Mouse (Mus musculus): ENCODE measurements around the gene Kcmf1. TPM values are rescaled to one million over a fixed set of nuclear protein-coding genes. Genes with fewer than 3 reads are reported as not detected.
A peak's percentile ranks its signal among the peaks of the same experiment; 100 is the strongest.

Kcmf1 gene
- polyA plus RNA-seq, 1 experiment, result 254 TPM

DNA sequence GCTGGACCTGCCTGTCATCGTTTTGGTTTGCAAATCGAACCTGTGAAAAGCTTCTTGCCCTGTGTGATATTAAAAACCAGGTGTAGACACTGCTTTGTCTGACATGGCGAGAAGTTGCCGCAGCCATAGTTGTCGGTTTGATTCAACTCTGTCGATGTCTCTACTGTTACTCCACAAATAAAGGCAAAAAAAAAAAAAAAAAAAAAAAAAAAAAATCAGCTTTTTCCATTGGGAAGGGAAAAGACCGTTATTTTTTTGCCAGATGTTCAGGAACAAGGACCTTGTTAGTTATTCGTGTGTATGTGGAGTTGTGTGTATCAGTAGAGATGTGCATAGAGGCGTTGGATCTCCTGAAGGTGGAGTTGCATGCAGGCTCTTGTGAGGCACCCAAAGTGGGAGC lies 74.0 kb downstream of the Kcmf1 start:
- no peaks in the 10 kb centered on the region; the same call in 1 of the 2 replicates for H3K27me3 ChIP-seq (ENCODE audit: control insufficient read depth, insufficient read depth, low read length)
- H3K27ac ChIP-seq (ENCODE audit: insufficient read depth, low read depth, low read length), result no peak overlapping the region
- no peaks in the 10 kb centered on the region for H3K36me3 ChIP-seq (ENCODE audit: control insufficient read depth, insufficient read depth, low read length)
- TF ChIP-seq POLR2A (IDR thresholded peaks at IDR 0.05; ENCODE audit: low read depth, low read length) (no peak), CTCF (IDR thresholded peaks at IDR 0.05; ENCODE audit: extremely low read depth, insufficient read length, insufficient replicate concordance, low read depth, low read length) (no peak)
- WGBS, result 70% methylated on average over 9 of the region's 9 CpGs
- no peak overlapping the region for H3K4me3 ChIP-seq (ENCODE audit: low read depth, low read length)
- peaks cover 3% of the 10 kb centered on the region for H3K4me1 ChIP-seq (ENCODE audit: control insufficient read depth, insufficient read depth, insufficient read length, low read length)

DNA sequence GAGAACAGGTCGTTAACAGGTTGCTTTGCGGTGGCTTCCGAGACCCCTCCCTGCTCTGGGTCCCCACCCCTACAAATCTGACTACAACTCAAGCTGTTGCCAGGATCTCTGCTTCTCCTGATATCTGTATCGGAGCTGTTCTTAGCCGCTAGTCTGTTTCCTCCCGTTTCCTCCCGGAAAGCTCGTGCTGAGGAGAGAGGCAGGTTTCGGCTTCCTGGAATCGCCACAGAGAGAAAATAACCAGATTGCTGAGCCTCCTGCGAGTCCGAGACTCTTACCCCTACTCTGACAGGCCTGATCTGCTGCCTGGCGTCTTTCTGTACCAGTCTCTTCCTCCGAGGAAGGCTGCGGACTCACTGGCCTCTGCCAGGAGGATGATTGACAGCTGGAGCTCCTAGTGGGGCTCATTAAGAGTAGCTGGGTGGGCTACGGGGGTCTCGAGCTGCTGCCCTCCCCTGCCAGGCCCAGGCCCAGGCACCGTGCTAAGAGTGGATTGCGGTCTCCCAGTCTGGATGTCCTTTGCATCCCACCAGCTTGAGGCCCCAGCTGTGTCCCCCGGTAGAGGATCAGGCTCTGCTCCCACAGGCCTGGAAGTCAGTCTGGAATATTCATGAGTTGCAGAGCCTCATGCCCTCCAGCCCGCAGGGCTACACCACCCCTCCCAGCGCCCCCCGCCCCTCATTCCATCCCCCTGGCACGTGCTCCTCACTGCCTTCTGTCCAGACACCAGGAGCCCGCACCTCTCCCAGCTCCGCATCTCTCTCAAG lies 74.6 kb downstream of the Kcmf1 start:
- H3K27ac ChIP-seq (ENCODE audit: insufficient read depth, low read depth, low read length), result no peak overlapping the region
- H3K4me3 ChIP-seq (ENCODE audit: low read depth, low read length), result peak overlapping the region; percentile 29
- TF ChIP-seq CTCF (IDR thresholded peaks at IDR 0.05; ENCODE audit: extremely low read depth, insufficient read length, insufficient replicate concordance, low read depth, low read length), result no peak
- no peaks in the 10 kb centered on the region; the same call in 1 of the 2 replicates for H3K27me3 ChIP-seq (ENCODE audit: control insufficient read depth, insufficient read depth, low read length)
- no peaks in the 10 kb centered on the region for H3K36me3 ChIP-seq (ENCODE audit: control insufficient read depth, insufficient read depth, low read length)
- peaks cover 3% of the 10 kb centered on the region for H3K4me1 ChIP-seq (ENCODE audit: control insufficient read depth, insufficient read depth, insufficient read length, low read length)
- WGBS, result 25% methylated on average over 26 of the region's 26 CpGs

DNA sequence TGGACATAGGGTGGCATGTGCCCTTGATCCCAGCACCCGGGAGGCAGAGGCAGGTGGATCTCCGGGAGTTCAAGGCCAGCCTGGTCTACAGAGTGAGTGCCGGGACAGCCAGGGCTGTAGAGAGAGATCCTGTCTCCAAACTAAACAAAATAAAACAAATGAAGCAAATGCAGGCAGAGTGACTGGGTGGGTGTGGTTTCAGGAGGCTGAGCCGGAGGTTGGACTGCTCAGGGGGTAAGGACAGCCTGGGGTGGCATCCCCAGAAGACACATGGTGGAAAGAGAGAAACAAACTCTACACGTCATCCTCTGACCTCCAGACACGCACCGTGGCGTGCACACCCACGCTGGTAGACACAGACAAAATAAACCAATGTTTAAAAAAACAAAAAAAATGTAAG lies 86.3 kb downstream of the Kcmf1 start:
- 66% methylated on average over 9 of the region's 9 CpGs for WGBS
- Histone ChIP-seq H3K4me3 (ENCODE audit: low read depth, low read length) (no peak overlapping the region), H3K27ac (ENCODE audit: insufficient read depth, low read depth, low read length) (no peak overlapping the region), H3K27me3 (ENCODE audit: control insufficient read depth, insufficient read depth, low read length) (no peaks in the 10 kb centered on the region), H3K36me3 (ENCODE audit: control insufficient read depth, insufficient read depth, low read length) (no peaks in the 10 kb centered on the region), H3K4me1 (ENCODE audit: control insufficient read depth, insufficient read depth, insufficient read length, low read length) (no peaks in the 10 kb centered on the region)
- TF ChIP-seq CTCF (IDR thresholded peaks at IDR 0.05; ENCODE audit: extremely low read depth, insufficient read length, insufficient replicate concordance, low read depth, low read length), result no peak
- TF ChIP-seq POLR2A (IDR thresholded peaks at IDR 0.05; ENCODE audit: low read depth, low read length), result no peak

DNA sequence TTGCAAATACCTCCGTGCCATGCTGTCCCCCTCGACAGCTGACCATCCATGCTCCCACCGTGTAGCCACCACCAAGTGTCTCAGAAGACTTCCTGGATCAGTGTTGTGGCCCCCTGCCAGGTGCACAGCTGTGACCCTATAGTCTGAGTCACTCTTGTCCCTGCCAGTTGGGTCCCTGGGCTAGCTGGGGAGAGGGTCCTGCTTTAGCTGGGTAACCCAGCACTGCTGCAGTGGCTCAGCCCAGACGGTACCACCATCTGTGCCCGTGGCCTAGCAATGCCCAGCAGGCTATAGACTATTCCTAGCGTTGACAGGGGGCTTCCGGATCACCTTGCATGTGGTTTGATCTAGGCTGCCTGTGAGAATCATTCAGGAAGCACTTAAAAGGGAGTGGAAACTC lies 89.5 kb downstream of the Kcmf1 start:
- H3K27ac ChIP-seq (ENCODE audit: insufficient read depth, low read depth, low read length), result no peak overlapping the region
- no peaks in the 10 kb centered on the region for H3K4me1 ChIP-seq (ENCODE audit: control insufficient read depth, insufficient read depth, insufficient read length, low read length)
- 69% methylated on average over 7 of the region's 7 CpGs for WGBS
- no peaks in the 10 kb centered on the region for H3K27me3 ChIP-seq (ENCODE audit: control insufficient read depth, insufficient read depth, low read length)
- no peaks in the 10 kb centered on the region for H3K36me3 ChIP-seq (ENCODE audit: control insufficient read depth, insufficient read depth, low read length)
- TF ChIP-seq POLR2A (IDR thresholded peaks at IDR 0.05; ENCODE audit: low read depth, low read length) (no peak), CTCF (IDR thresholded peaks at IDR 0.05; ENCODE audit: extremely low read depth, insufficient read length, insufficient replicate concordance, low read depth, low read length) (no peak)
- no peak overlapping the region for H3K4me3 ChIP-seq (ENCODE audit: low read depth, low read length)

DNA sequence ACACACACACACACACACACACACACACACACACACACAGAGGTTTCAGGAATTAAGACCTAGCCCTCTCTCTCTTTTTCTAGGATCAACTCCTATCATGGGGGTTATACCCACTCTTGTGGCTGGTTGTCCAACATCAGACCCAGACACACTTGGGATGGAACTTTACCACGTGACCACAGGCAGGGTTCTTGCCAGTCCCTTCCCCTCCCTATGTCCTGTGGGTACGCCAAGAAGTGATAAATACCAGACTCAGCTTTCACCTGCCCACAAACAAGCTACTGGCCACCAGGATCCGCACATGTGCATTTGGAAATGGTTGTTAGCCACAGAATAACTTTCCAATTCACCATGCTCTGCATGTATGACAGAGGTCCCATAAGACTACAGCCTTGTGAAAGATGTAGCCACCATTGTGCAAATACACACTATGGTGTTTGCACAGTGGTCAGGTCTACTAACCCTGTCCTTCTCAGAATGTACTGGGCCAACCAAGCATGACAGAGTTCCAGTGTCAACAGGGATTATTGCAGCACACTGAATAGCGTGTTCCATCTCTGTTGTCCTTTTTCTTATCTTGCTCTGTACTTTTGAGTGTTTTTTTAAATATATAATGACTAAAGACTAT lies 90.1 kb downstream of the Kcmf1 start:
- H3K27me3 ChIP-seq (ENCODE audit: control insufficient read depth, insufficient read depth, low read length), result no peaks in the 10 kb centered on the region
- H3K4me1 ChIP-seq (ENCODE audit: control insufficient read depth, insufficient read depth, insufficient read length, low read length), result no peaks in the 10 kb centered on the region
- TF ChIP-seq POLR2A (IDR thresholded peaks at IDR 0.05; ENCODE audit: low read depth, low read length) (no peak), CTCF (IDR thresholded peaks at IDR 0.05; ENCODE audit: extremely low read depth, insufficient read length, insufficient replicate concordance, low read depth, low read length) (no peak)
- 66% methylated on average over 4 of the region's 4 CpGs for WGBS
- no peak overlapping the region for H3K4me3 ChIP-seq (ENCODE audit: low read depth, low read length)
- no peaks in the 10 kb centered on the region for H3K36me3 ChIP-seq (ENCODE audit: control insufficient read depth, insufficient read depth, low read length)
- no peak overlapping the region for H3K27ac ChIP-seq (ENCODE audit: insufficient read depth, low read depth, low read length)

DNA sequence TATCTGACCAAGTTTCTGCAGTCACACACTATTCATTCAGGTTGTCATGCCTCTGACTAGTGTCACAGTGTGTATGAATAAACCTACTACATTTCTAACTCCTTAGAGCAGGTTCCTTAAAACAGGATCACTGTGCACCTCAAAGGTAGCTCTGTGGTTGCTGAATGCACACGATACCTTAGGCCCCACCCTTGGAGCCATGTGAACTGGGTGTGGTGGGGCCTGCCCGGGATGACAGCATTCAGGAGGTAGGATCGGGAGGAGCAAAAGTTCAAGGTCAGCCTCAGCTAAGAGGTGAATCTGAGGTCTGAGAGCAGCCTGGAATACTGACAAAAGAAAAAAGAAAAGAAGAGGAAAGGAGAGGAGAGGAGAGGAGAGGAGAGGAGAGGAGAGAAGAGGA lies 91.4 kb downstream of the Kcmf1 start:
- H3K4me1 ChIP-seq (ENCODE audit: control insufficient read depth, insufficient read depth, insufficient read length, low read length), result no peaks in the 10 kb centered on the region
- H3K27me3 ChIP-seq (ENCODE audit: control insufficient read depth, insufficient read depth, low read length), result no peaks in the 10 kb centered on the region
- no peak for TF ChIP-seq CTCF (IDR thresholded peaks at IDR 0.05; ENCODE audit: extremely low read depth, insufficient read length, insufficient replicate concordance, low read depth, low read length)
- no peak for TF ChIP-seq POLR2A (IDR thresholded peaks at IDR 0.05; ENCODE audit: low read depth, low read length)
- no peak overlapping the region for H3K27ac ChIP-seq (ENCODE audit: insufficient read depth, low read depth, low read length)
- WGBS, result 17% methylated on average over 3 of the region's 3 CpGs
- H3K4me3 ChIP-seq (ENCODE audit: low read depth, low read length), result no peak overlapping the region
- H3K36me3 ChIP-seq (ENCODE audit: control insufficient read depth, insufficient read depth, low read length), result no peaks in the 10 kb centered on the region

DNA sequence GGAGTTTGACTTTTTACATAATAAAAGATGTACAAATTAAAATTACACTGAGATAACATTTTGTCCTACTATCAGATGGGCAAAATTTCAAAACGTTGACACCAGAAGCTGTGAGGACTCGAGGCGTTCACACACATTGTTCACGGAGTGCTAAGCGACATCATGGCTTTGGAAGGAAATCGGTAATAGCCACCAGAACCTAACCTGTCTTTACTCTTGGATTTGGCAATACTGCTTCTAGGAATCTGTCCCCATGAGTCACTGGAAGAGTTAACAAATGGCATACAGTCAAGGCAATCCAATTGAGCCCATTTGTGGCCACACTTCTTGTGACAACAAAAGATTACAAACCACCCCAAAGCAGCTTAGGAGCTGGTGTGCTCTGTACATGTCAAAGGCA lies 96.1 kb downstream of the Kcmf1 start:
- no peaks in the 10 kb centered on the region for H3K27me3 ChIP-seq (ENCODE audit: control insufficient read depth, insufficient read depth, low read length)
- no peaks in the 10 kb centered on the region for H3K4me1 ChIP-seq (ENCODE audit: control insufficient read depth, insufficient read depth, insufficient read length, low read length)
- 59% methylated on average over 6 of the region's 6 CpGs for WGBS
- H3K36me3 ChIP-seq (ENCODE audit: control insufficient read depth, insufficient read depth, low read length), result no peaks in the 10 kb centered on the region
- no peak overlapping the region for H3K4me3 ChIP-seq (ENCODE audit: low read depth, low read length)
- TF ChIP-seq POLR2A (IDR thresholded peaks at IDR 0.05; ENCODE audit: low read depth, low read length) (no peak), CTCF (IDR thresholded peaks at IDR 0.05; ENCODE audit: extremely low read depth, insufficient read length, insufficient replicate concordance, low read depth, low read length) (no peak)
- H3K27ac ChIP-seq (ENCODE audit: insufficient read depth, low read depth, low read length), result no peak overlapping the region
